Mouse (Mus musculus): ENCODE data around the gene Cers6.

DNA sequence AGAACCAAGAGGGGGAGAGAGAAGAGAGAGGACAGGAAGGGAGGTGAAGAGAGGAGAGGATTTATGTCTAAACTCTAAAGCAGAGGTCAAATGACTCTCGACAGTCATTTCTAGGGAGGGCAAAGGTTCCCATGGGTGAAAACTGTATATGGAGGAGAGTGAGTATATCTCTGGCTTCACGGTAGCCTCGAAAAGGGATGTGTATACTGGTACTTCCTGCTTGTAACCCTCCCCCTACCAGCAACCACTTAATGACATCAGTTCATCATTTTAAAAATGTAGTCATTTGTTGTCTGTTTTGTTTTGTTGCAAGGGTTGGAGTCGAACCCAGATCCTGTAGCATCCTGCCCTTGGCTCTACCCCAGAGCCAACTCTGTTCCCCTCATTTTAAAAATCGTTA lies 17.9 kb upstream of the Cers6 start:
- no peak for TF ChIP-seq CTCF (IDR thresholded peaks at IDR 0.05; ENCODE audit: control insufficient read depth, insufficient read depth, low read length)
- no peak for TF ChIP-seq POLR2A (IDR thresholded peaks at IDR 0.05; ENCODE audit: borderline replicate concordance, control insufficient read depth, low read depth, low read length)

Data from bone marrow, adult 2 months (tissue).